Mouse (Mus musculus) liver, adult 2 months (tissue): ENCODE results near the gene F2rl1. TPM values are rescaled to one million over a fixed set of nuclear protein-coding genes. Genes with fewer than 3 reads are reported as not detected.

ENCODE experiments used
- DNase-seq: peaks from one replicate; pipeline ENCODE4 v3.0.0-alpha.2; 2011; ENCODE audit warnings: low read depth, low spot score; ENCODE audit errors: extremely low read depth
- H3K27ac ChIP-seq: fragments of 200-500 bp; replicated peaks from 2 replicates; pipeline ENCODE4 v1.5.1; 2012; ENCODE audit warnings: low read depth, mild to moderate bottlenecking, control low read depth, inconsistent platforms, low read length; ENCODE audit not compliant: insufficient read depth
- H3K27me3 ChIP-seq: fragments of 200-500 bp; 2 replicates; pipeline ENCODE4 v1.6.1; 2012; ENCODE audit warnings: mild to moderate bottlenecking, moderate library complexity, low read length, inconsistent platforms; ENCODE audit not compliant: control insufficient read depth, insufficient read depth
- H3K36me3 ChIP-seq: fragments of 200-500 bp; 2 replicates; pipeline ENCODE4 v1.6.1; 2012; ENCODE audit warnings: low read length, inconsistent platforms; ENCODE audit not compliant: control insufficient read depth, insufficient read depth
- H3K4me1 ChIP-seq: fragments of 200-500 bp; 2 replicates; pipeline ENCODE4 v1.6.1; 2011; ENCODE audit warnings: low read length; ENCODE audit not compliant: control insufficient read depth, insufficient read depth
- H3K4me3 ChIP-seq: fragments of 200-500 bp; 2 replicates; pipeline ENCODE4 v1.5.1; 2011; ENCODE audit warnings: low read depth, mild to moderate bottlenecking, control low read depth, low read length, moderate library complexity; ENCODE audit not compliant: insufficient read depth
- H3K79me2 ChIP-seq: fragments of 200-500 bp; 2 replicates; pipeline ENCODE4 v1.6.1; 2012; ENCODE audit warnings: inconsistent platforms, mild to moderate bottlenecking, low read length, moderate library complexity; ENCODE audit not compliant: control insufficient read depth, insufficient read depth
- H3K9ac ChIP-seq: fragments of 200-500 bp; 2 replicates; pipeline ENCODE4 v1.6.1; 2012; ENCODE audit warnings: low read depth, mild to moderate bottlenecking, control low read depth, inconsistent platforms, low read length
- CTCF ChIP-seq: fragments of 200-500 bp; IDR thresholded peaks from 2 replicates; pipeline ENCODE4 v1.5.1; 2011; ENCODE audit warnings: low read depth, low read length, control low read depth
- POLR2A ChIP-seq: fragments of 200-500 bp; IDR thresholded peaks from 2 replicates; pipeline ENCODE4 v1.6.1; 2011; ENCODE audit warnings: low read length, control low read depth; ENCODE audit not compliant: insufficient read depth; ENCODE audit errors: extremely low read depth
- WGBS: fragments of 180-500 bp; shearing (Covaris S2); methylation state at CpG from one replicate; pipeline ENCODE4 v1.1.7; 2018; 5-methylcytosine and 5-hydroxymethylcytosine counted together
- polyA plus RNA-seq: library from polyadenylated mRNA; depleted of rRNA; stranded (reverse); fragments of >200 nt; gene quantifications from 2 replicates; pipeline ENCODE4 v1.2.3, GENCODE M21; 2012; rRNA removed
- total RNA-seq: library from RNA; depleted of rRNA; stranded (reverse); fragments of >200 nt; gene quantifications from 2 replicates; pipeline ENCODE4 v1.2.3, GENCODE M21; 2014; rRNA removed

F2rl1 gene
- total and polyA plus RNA-seq, 2 experiments, result 0.18 to 0.24 TPM

DNA sequence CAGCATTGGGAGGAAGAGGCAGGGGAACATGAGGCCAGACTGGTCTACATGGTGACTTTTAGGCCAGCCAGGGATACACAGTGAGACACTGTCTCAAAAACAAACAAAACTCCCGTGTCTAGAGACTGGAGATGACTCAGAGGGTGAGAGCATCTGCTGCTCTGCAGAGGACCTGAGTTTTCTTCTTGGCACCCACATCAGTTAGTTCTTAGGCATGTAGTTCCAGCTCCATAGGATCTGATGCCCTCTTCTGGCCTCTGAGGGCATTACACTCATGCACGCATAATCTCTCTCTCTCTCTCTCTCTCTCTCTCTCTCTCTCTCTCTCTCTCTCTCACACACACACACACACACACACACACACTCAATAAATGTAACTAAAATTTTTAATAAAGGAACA lies 54.1 kb downstream of the F2rl1 start:
- H3K36me3 ChIP-seq, result no peaks in the 10 kb centered on the region
- H3K27me3 ChIP-seq, result no peaks in the 10 kb centered on the region
- WGBS, result 58% methylated on average over 2 of the region's 2 CpGs
- no peaks in the 10 kb centered on the region for H3K4me1 ChIP-seq
- no peak for DNase-seq
- no peak overlapping the region for H3K9ac ChIP-seq
- H3K4me3 ChIP-seq, result no peak overlapping the region
- H3K27ac ChIP-seq, result no peak overlapping the region
- TF ChIP-seq CTCF, result no peak
- no peak for TF ChIP-seq POLR2A
- no peaks in the 10 kb centered on the region for H3K79me2 ChIP-seq

Other genes with a start within 250 kb of the F2rl1 start
- gene Zbed3, start 201.6 kb downstream of the F2rl1 start, total RNA-seq, result 1.1 and 1.9 TPM in 2 replicates
- gene Zbed3, start 201.6 kb downstream of the F2rl1 start, polyA plus RNA-seq, result 4.4 and 5.4 TPM in 2 replicates
- gene Aggf1, start 149.9 kb downstream of the F2rl1 start, total RNA-seq, result 14.0 and 15.2 TPM in 2 replicates
- gene Aggf1, start 149.9 kb downstream of the F2rl1 start, polyA plus RNA-seq, result 9.0 and 9.1 TPM in 2 replicates
- gene Crhbp, start 80.3 kb downstream of the F2rl1 start, total RNA-seq, result not detected in 2 replicates
- gene Crhbp, start 80.3 kb downstream of the F2rl1 start, polyA plus RNA-seq, result not detected in 2 replicates
- gene S100z, start 46.5 kb downstream of the F2rl1 start, total RNA-seq, result not detected in 2 replicates
- not detected in 2 replicates for gene S100z, start 46.5 kb downstream of the F2rl1 start, polyA plus RNA-seq
- 10.0 and 11.4 TPM in 2 replicates for gene F2r, start 93.3 kb upstream of the F2rl1 start, total RNA-seq
- 7.4 and 7.8 TPM in 2 replicates for gene F2r, start 93.3 kb upstream of the F2rl1 start, polyA plus RNA-seq
- 0.07 TPM in 1 of 2 replicates, not detected in the other for gene F2rl2, start 171.6 kb upstream of the F2rl1 start, total RNA-seq
- 0.06 and 0.15 TPM in 2 replicates for gene F2rl2, start 171.6 kb upstream of the F2rl1 start, polyA plus RNA-seq